Mouse (Mus musculus) G1E-ER4 (cell line): ENCODE measurements around the gene Ablim1. TPM values are rescaled to one million over a fixed set of nuclear protein-coding genes. Genes with fewer than 3 reads are reported as not detected.

Experiments used
- GATA1 ChIP-seq: IDR thresholded peaks from one replicate; pipeline ENCODE4 v1.8.0; 2012; ENCODE audit warnings: low read length, inconsistent platforms
- polyA plus RNA-seq: library from polyadenylated mRNA; stranded (reverse); fragments of >175 nt; gene quantifications from 2 replicates; pipeline ENCODE4 v1.2.3, GENCODE M21; 2012

The Ablim1 gene
- polyA plus RNA-seq, 1 experiment: 0.05 TPM

- no peak for TF ChIP-seq GATA1
Observed at GRCm38 (mm10) chr19:57322491-57322890, 7.8 kb upstream of the Ablim1 start.

GRCm38 (mm10) chr19:57321839-57322238, 7.1 kb upstream of the Ablim1 start:
- TF ChIP-seq GATA1: no peak

- TF ChIP-seq GATA1: no peak
Observed at GRCm38 (mm10) chr19:57320656-57321382, 6.1 kb upstream of the Ablim1 start.

GRCm38 (mm10) chr19:57316597-57316996, 1.9 kb upstream of the Ablim1 start:
- TF ChIP-seq GATA1: no peak

- no peak for TF ChIP-seq GATA1
Observed at GRCm38 (mm10) chr19:57315013-57315565, 370 bp upstream of the Ablim1 start.

GRCm38 (mm10) chr19:57313891-57314345, 801 bp downstream of the Ablim1 start:
- TF ChIP-seq GATA1: no peak

GRCm38 (mm10) chr19:57313226-57313625, 1.5 kb downstream of the Ablim1 start:
- no peak for TF ChIP-seq GATA1

GRCm38 (mm10) chr19:57309980-57310379, 4.7 kb downstream of the Ablim1 start:
- no peak for TF ChIP-seq GATA1

- no peak for TF ChIP-seq GATA1
Observed at GRCm38 (mm10) chr19:57306601-57307000, 8.1 kb downstream of the Ablim1 start.

- TF ChIP-seq GATA1: no peak
Observed at GRCm38 (mm10) chr19:57305972-57306371, 8.7 kb downstream of the Ablim1 start.

- TF ChIP-seq GATA1: no peak
Observed at GRCm38 (mm10) chr19:57304666-57305065, 10.1 kb downstream of the Ablim1 start.

GRCm38 (mm10) chr19:57301961-57302395, 12.7 kb downstream of the Ablim1 start:
- no peak for TF ChIP-seq GATA1

GRCm38 (mm10) chr19:57298006-57298405, 16.7 kb downstream of the Ablim1 start:
- TF ChIP-seq GATA1: no peak

GRCm38 (mm10) chr19:57297447-57297846, 17.3 kb downstream of the Ablim1 start:
- no peak for TF ChIP-seq GATA1

GRCm38 (mm10) chr19:57296539-57296938, 18.2 kb downstream of the Ablim1 start:
- no peak for TF ChIP-seq GATA1

- TF ChIP-seq GATA1: no peak
Observed at GRCm38 (mm10) chr19:57295521-57295920, 19.2 kb downstream of the Ablim1 start.

- no peak for TF ChIP-seq GATA1
Observed at GRCm38 (mm10) chr19:57294356-57294755, 20.4 kb downstream of the Ablim1 start.

GRCm38 (mm10) chr19:57293737-57294136, 21.0 kb downstream of the Ablim1 start:
- no peak for TF ChIP-seq GATA1
